Comparison of ENCODE assay signal across 15 mouse cellular contexts in the genomic region with DNA sequence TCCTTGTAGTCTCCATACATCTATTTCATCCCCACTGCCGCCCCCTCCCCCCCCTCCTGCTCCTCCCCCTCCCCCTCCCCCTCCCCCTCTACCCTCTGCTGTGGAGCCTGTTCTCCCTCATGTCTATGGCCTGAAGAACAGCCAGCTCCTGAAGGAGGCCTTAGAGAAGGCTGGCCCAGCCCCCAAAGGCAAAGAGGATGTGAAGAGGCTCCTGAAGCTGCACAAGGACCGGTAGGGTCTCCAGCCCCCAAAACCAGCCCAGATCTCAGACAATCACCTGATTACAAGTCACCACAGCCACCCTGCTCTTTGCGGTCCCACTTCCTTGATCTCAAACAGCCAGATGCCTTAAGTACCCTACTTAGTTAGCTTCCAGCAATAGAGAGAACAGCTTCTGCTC. TPM values are rescaled to one million over a fixed set of nuclear protein-coding genes. Genes with fewer than 3 reads are reported as not detected.
A peak's percentile ranks its signal among the peaks of the same experiment; 100 is the strongest.
DNase-seq lines count a peak whose midpoint lies in the region; ATAC-seq and TF ChIP-seq lines count a peak whose summit lies in the region.
"Had no signal": no experiment of that assay in that cellular context is flagged by ENCODE, and none has a peak within 500 bp of the region (broad histone marks: within the 10 kb centered on the region; RNA-seq: fewer than 3 reads in every experiment).

No protein-coding gene starts in this region.

- H3K9ac ChIP-seq in neural tube, embryonic 12.5 days, result no peak overlapping the region
- H3K9ac ChIP-seq in embryonic facial prominence, embryonic 13.5 days, result no peak overlapping the region

- H3K4me1 ChIP-seq in heart, embryonic 10.5 days, result peaks cover 19% of the 10 kb centered on the region; the same call in 1 of the 2 replicates
- H3K4me1 ChIP-seq in neural tube, embryonic 12.5 days, result peaks cover 20% of the 10 kb centered on the region
- H3K4me1 ChIP-seq in embryonic facial prominence, embryonic 13.5 days, result peaks cover 17% of the 10 kb centered on the region
- peaks cover 12% of the 10 kb centered on the region; the same call in 1 of the 2 replicates for H3K4me1 ChIP-seq in small intestine, adult 2 months (ENCODE audit: control insufficient read depth, insufficient read depth, insufficient read length, low read length)

- TF ChIP-seq CTCF in small intestine, adult 2 months (IDR thresholded peaks at IDR 0.05; ENCODE audit: extremely low read depth, insufficient read length, insufficient replicate concordance, low read depth, low read length), result no peak

- TF ChIP-seq POLR2A in small intestine, adult 2 months (IDR thresholded peaks at IDR 0.05; ENCODE audit: low read depth, low read length), result no peak

- H3K4me2 ChIP-seq in neural tube, embryonic 12.5 days (replicated peaks), result peak overlapping the region; percentile 14; the same call in 1 of the 2 replicates
- H3K4me2 ChIP-seq in embryonic facial prominence, embryonic 13.5 days, result peak overlapping the region; percentile 95; the same call in 1 of the 2 replicates

- H3K27me3 ChIP-seq in heart, embryonic 10.5 days (ENCODE audit: insufficient read depth, poor library complexity, severe bottlenecking), result no peaks in the 10 kb centered on the region
- no peaks in the 10 kb centered on the region for H3K27me3 ChIP-seq in neural tube, embryonic 12.5 days (replicated peaks)
- no peaks in the 10 kb centered on the region for H3K27me3 ChIP-seq in embryonic facial prominence, embryonic 13.5 days
- H3K27me3 ChIP-seq in small intestine, adult 2 months (ENCODE audit: control insufficient read depth, insufficient read depth, low read length), result no peaks in the 10 kb centered on the region

- whole genome bisulfite sequencing in heart, embryonic 10.5 days, result 82% methylated on average over 3 of the region's 3 CpGs
- 85% methylated on average over 3 of the region's 3 CpGs for WGBS in neural tube, embryonic 12.5 days
- 86% methylated on average over 2 of the region's 3 CpGs for WGBS in embryonic facial prominence, embryonic 13.5 days
- WGBS in small intestine, adult 2 months, result 86% methylated on average over 3 of the region's 3 CpGs

- peak overlapping the region; percentile 90; the same call in 1 of the 2 replicates for H3K4me3 ChIP-seq in heart, embryonic 10.5 days
- H3K4me3 ChIP-seq in neural tube, embryonic 12.5 days, result no peak overlapping the region
- H3K4me3 ChIP-seq in embryonic facial prominence, embryonic 13.5 days, result no peak overlapping the region
- H3K4me3 ChIP-seq in small intestine, adult 2 months (ENCODE audit: low read depth, low read length), result no peak overlapping the region

- DNase-seq in heart, embryonic 10.5 days (ENCODE audit: low spot score), result no peak
- no peak for DNase-seq in heart, postnatal 4 days
- no peak for DNase-seq in neural tube, embryonic 10.5 days (ENCODE audit: extremely low spot score, low spot score)
- DNase-seq in left cerebral cortex, adult 18-20 months (ENCODE audit: low spot score in 2 of 2), result no peak
- DNase-seq in urinary bladder, postnatal 36 days (ENCODE audit: low spot score in 2 of 2), result no peak
- DNase-seq: forebrain, postnatal 0 days; left cerebral cortex, postnatal 4 days; lung, postnatal 36 days had no signal

- no peaks in the 10 kb centered on the region for H3K9me3 ChIP-seq in heart, embryonic 10.5 days
- H3K9me3 ChIP-seq in neural tube, embryonic 12.5 days, result no peaks in the 10 kb centered on the region
- no peaks in the 10 kb centered on the region for H3K9me3 ChIP-seq in embryonic facial prominence, embryonic 13.5 days

- peaks cover 44% of the 10 kb centered on the region for H3K36me3 ChIP-seq in heart, embryonic 10.5 days
- H3K36me3 ChIP-seq in neural tube, embryonic 12.5 days, result peaks cover 29% of the 10 kb centered on the region
- peaks cover 48% of the 10 kb centered on the region for H3K36me3 ChIP-seq in embryonic facial prominence, embryonic 13.5 days
- H3K36me3 ChIP-seq in small intestine, adult 2 months (ENCODE audit: control insufficient read depth, insufficient read depth, low read length), result peaks cover 25% of the 10 kb centered on the region

- ATAC-seq in neural tube, embryonic 12.5 days (ENCODE audit: low FRiP score, low read depth), result no peak
- ATAC-seq in embryonic facial prominence, embryonic 13.5 days (ENCODE audit: insufficient number of reproducible peaks, insufficient read depth, low FRiP score, low TSS enrichment, low read depth), result no peak
- ATAC-seq: forebrain, postnatal 0 days had no signal

- peak overlapping the region; percentile 98 for H3K27ac ChIP-seq in heart, embryonic 10.5 days
- H3K27ac ChIP-seq in neural tube, embryonic 12.5 days, result no peak overlapping the region
- no peak overlapping the region for H3K27ac ChIP-seq in embryonic facial prominence, embryonic 13.5 days
- 0 out of 2 replicates have a peak overlapping the region, but pooled peaks have one; percentile 10 for H3K27ac ChIP-seq in small intestine, adult 2 months (ENCODE audit: insufficient read depth, low read depth, low read length)

RNA-seq across cellular contexts. Expression of gene Snrpa, which starts 1.1 kb away (rescaled TPM):
- 227 and 298 TPM in 2 replicates for polyA plus RNA-seq in heart, embryonic 10.5 days (2016; fragmentation: Nextera tagmentation; extraction: Ambion mirVana)
- 10 to 100 TPM; 64.8 to 69.5 TPM for total RNA-seq in heart, postnatal 4 days (2021)
- 259 and 260 TPM in 2 replicates for polyA plus RNA-seq in neural tube, embryonic 12.5 days (2016; fragmentation: Nextera tagmentation; extraction: Ambion mirVana)
- 292 and 298 TPM in 2 replicates for polyA plus RNA-seq in embryonic facial prominence, embryonic 13.5 days (2015; fragmentation: Nextera tagmentation; extraction: Ambion mirVana)
- polyA plus RNA-seq in small intestine, adult 2 months (2012; rRNA removed), result 73.2 and 138 TPM in 2 replicates
- total RNA-seq in left cerebral cortex, adult 18-20 months (2021), result 10 to 100 TPM; 75.9 to 85.9 TPM

RNA-seq across cellular contexts. Expression of gene BC024978, which starts 1.6 kb away (rescaled TPM):
- polyA plus RNA-seq in heart, embryonic 10.5 days (2016; fragmentation: Nextera tagmentation; extraction: Ambion mirVana), result 3.1 and 3.2 TPM in 2 replicates
- 10 to 100 TPM; 14.6 to 18.0 TPM for total RNA-seq in heart, postnatal 4 days (2021)
- polyA plus RNA-seq in neural tube, embryonic 12.5 days (2016; fragmentation: Nextera tagmentation; extraction: Ambion mirVana), result 3.7 TPM in 2 replicates
- 4.1 and 4.5 TPM in 2 replicates for polyA plus RNA-seq in embryonic facial prominence, embryonic 13.5 days (2015; fragmentation: Nextera tagmentation; extraction: Ambion mirVana)
- 6.4 and 9.5 TPM in 2 replicates for polyA plus RNA-seq in small intestine, adult 2 months (2012; rRNA removed)
- 10 to 100 TPM; 19.7 to 22.7 TPM for total RNA-seq in left cerebral cortex, adult 18-20 months (2021)

RNA-seq across cellular contexts. Expression of gene Mia, which starts 16.2 kb away (rescaled TPM):
- 1.0 and 1.5 TPM in 2 replicates for polyA plus RNA-seq in heart, embryonic 10.5 days (2016; fragmentation: Nextera tagmentation; extraction: Ambion mirVana)
- total RNA-seq in heart, postnatal 4 days (2021), result not detected
- 4.8 and 5.8 TPM in 2 replicates for polyA plus RNA-seq in neural tube, embryonic 12.5 days (2016; fragmentation: Nextera tagmentation; extraction: Ambion mirVana)
- polyA plus RNA-seq in embryonic facial prominence, embryonic 13.5 days (2015; fragmentation: Nextera tagmentation; extraction: Ambion mirVana), result 60.5 and 96.6 TPM in 2 replicates
- 9.6 TPM in 1 of 2 replicates, not detected in the other for polyA plus RNA-seq in small intestine, adult 2 months (2012; rRNA removed)
- 1 to 10 TPM in 1 of 2 experiments, under 1 TPM in 1; 0.70 to 1.4 TPM for total RNA-seq in left cerebral cortex, adult 18-20 months (2021)
- total RNA-seq: gastrocnemius, postnatal 4 days had no signal

RNA-seq across cellular contexts. Expression of gene Gm21983, which starts 16.2 kb away (rescaled TPM):
- not detected in 2 replicates for polyA plus RNA-seq in heart, embryonic 10.5 days (2016; fragmentation: Nextera tagmentation; extraction: Ambion mirVana)
- not detected for total RNA-seq in heart, postnatal 4 days (2021)
- polyA plus RNA-seq in neural tube, embryonic 12.5 days (2016; fragmentation: Nextera tagmentation; extraction: Ambion mirVana), result 0.42 TPM in 2 replicates
- polyA plus RNA-seq in embryonic facial prominence, embryonic 13.5 days (2015; fragmentation: Nextera tagmentation; extraction: Ambion mirVana), result 2.2 and 5.2 TPM in 2 replicates
- polyA plus RNA-seq in small intestine, adult 2 months (2012; rRNA removed), result 0.23 TPM in 1 of 2 replicates, not detected in the other
- total RNA-seq in left cerebral cortex, adult 18-20 months (2021), result not detected
- total RNA-seq: adrenal gland, adult 18-20 months; forebrain, postnatal 0 days; gastrocnemius, postnatal 4 days; hindbrain, postnatal 0 days; layer of hippocampus, adult 18-20 months; left cerebral cortex, postnatal 4 days had no signal
- polyA plus RNA-seq: forebrain, postnatal 0 days had no signal

RNA-seq across cellular contexts. Expression of gene Rab4b, which starts 18.4 kb away (rescaled TPM):
- 59.4 and 63.2 TPM in 2 replicates for polyA plus RNA-seq in heart, embryonic 10.5 days (2016; fragmentation: Nextera tagmentation; extraction: Ambion mirVana)
- 10 to 100 TPM; 24.7 to 27.8 TPM for total RNA-seq in heart, postnatal 4 days (2021)
- 97.7 and 100 TPM in 2 replicates for polyA plus RNA-seq in neural tube, embryonic 12.5 days (2016; fragmentation: Nextera tagmentation; extraction: Ambion mirVana)
- 72.2 and 74.2 TPM in 2 replicates for polyA plus RNA-seq in embryonic facial prominence, embryonic 13.5 days (2015; fragmentation: Nextera tagmentation; extraction: Ambion mirVana)
- polyA plus RNA-seq in small intestine, adult 2 months (2012; rRNA removed), result 42.9 and 77.3 TPM in 2 replicates
- 10 to 100 TPM; 93.0 to 99.8 TPM for total RNA-seq in left cerebral cortex, adult 18-20 months (2021)

Comparison
In these comparisons a context has a peak if more than half of its experiments do, and no peak if none do; other contexts are left out.
1. H3K27ac ChIP-seq: peak in heart, embryonic 10.5 days (single experiment) and small intestine, adult 2 months (single experiment); none in neural tube, embryonic 12.5 days (single experiment) and embryonic facial prominence, embryonic 13.5 days (single experiment).